ENCODE assay signal across 8 mouse cellular contexts in genomic region chr15:12205902-12206645, GRCm38 (mm10). TPM values are rescaled to one million over a fixed set of nuclear protein-coding genes. Genes with fewer than 3 reads are reported as not detected.
DNase-seq lines count a peak whose midpoint lies in the region; ATAC-seq and TF ChIP-seq lines count a peak whose summit lies in the region.

No protein-coding gene starts in this region.

- ATAC-seq in intestine, embryonic 16.5 days = no peak

- TF ChIP-seq POLR2A in cerebellum, adult 2 months (IDR thresholded peaks at IDR 0.05; ENCODE audit: borderline replicate concordance, insufficient read depth, low read length) = no peak

- peak overlapping the region; percentile 73 for H3K4me2 ChIP-seq in intestine, embryonic 16.5 days (ENCODE audit: low read depth, low read length)

- peak in 1 of 2 experiments; percentile 44 for DNase-seq in cerebellum, adult 2 months
- no peak for DNase-seq in cerebellum, adult 11 months
- peak; percentile 29 for DNase-seq in thymus, postnatal 0 days (ENCODE audit: low spot score)
- no peak for DNase-seq in thymus, postnatal 4 days
- DNase-seq in naive thymus-derived CD4-positive, alpha-beta T cell, adult 2 months (ENCODE audit: low read depth) = peak; percentile 66
- DNase-seq in urinary bladder, adult 18-20 months (ENCODE audit: low spot score in 2 of 2) = no peak
- no peak for DNase-seq in layer of hippocampus, adult 9-10 months (ENCODE audit: low spot score)

- H3K36me3 ChIP-seq in intestine, embryonic 16.5 days (ENCODE audit: control insufficient read depth, insufficient read depth, low read length) = no peaks in the 10 kb centered on the region

- H3K4me1 ChIP-seq in cerebellum, adult 2 months (ENCODE audit: control insufficient read depth, insufficient read depth, low read length) = peaks cover 21% of the 10 kb centered on the region
- peaks cover 32% of the 10 kb centered on the region for H3K4me1 ChIP-seq in intestine, embryonic 16.5 days (ENCODE audit: control insufficient read depth, insufficient read depth, low read length)

- no peaks in the 10 kb centered on the region for H3K9me3 ChIP-seq in intestine, embryonic 16.5 days (ENCODE audit: control insufficient read depth, low read length)

- H3K27me3 ChIP-seq in cerebellum, adult 2 months (ENCODE audit: control insufficient read depth, insufficient read depth, low read length) = no peaks in the 10 kb centered on the region
- no peaks in the 10 kb centered on the region for H3K27me3 ChIP-seq in intestine, embryonic 16.5 days (replicated peaks; ENCODE audit: control insufficient read depth, insufficient read depth, low read length)

- TF ChIP-seq CTCF in cerebellum, adult 2 months (IDR thresholded peaks at IDR 0.05; ENCODE audit: borderline replicate concordance, insufficient read depth, low read depth, low read length) = no peak

- peak overlapping the region; percentile 72 for H3K4me3 ChIP-seq in cerebellum, adult 2 months (replicated peaks; ENCODE audit: insufficient read depth, low read depth, low read length)
- peak overlapping the region; percentile 95 for H3K4me3 ChIP-seq in intestine, embryonic 16.5 days (ENCODE audit: low read length)

- H3K27ac ChIP-seq in cerebellum, adult 2 months (ENCODE audit: insufficient read depth, low read length) = no peak overlapping the region
- peak overlapping the region; percentile 89 for H3K27ac ChIP-seq in intestine, embryonic 16.5 days (ENCODE audit: low read length)

- whole genome bisulfite sequencing in cerebellum, adult 2 months = 14% methylated on average over 14 of the region's 14 CpGs
- WGBS in intestine, embryonic 16.5 days = 24% methylated on average over 14 of the region's 14 CpGs

- peak overlapping the region; percentile 95 for H3K9ac ChIP-seq in intestine, embryonic 16.5 days (ENCODE audit: low read depth, low read length)

RNA-seq across cellular contexts. Expression of gene Mtmr12, which starts 1.2 kb away (rescaled TPM):
- polyA plus RNA-seq in cerebellum, adult 2 months (2012; rRNA removed) = 18.7 and 19.0 TPM in 2 replicates
- polyA plus RNA-seq in thymus, postnatal 0 days (2015; fragmentation: Nextera tagmentation; extraction: Ambion mirVana) = 15.9 and 19.0 TPM in 2 replicates
- polyA plus RNA-seq in intestine, embryonic 16.5 days (2015; fragmentation: Nextera tagmentation; extraction: Ambion mirVana) = 16.4 and 16.6 TPM in 2 replicates

Comparison
In these comparisons a context has a peak if more than half of its experiments do, and no peak if none do; other contexts are left out.
1. DNase-seq: peak in thymus, postnatal 0 days (single experiment) and naive thymus-derived CD4-positive, alpha-beta T cell, adult 2 months (single experiment); none in cerebellum, adult 11 months (single experiment), thymus, postnatal 4 days (single experiment), urinary bladder, adult 18-20 months (0 of 2) and layer of hippocampus, adult 9-10 months (single experiment).